Mouse (Mus musculus) cortical plate, adult 2 months (tissue): ENCODE data around the gene Rpl10l.

Experiments
- CTCF ChIP-seq: fragments of 200-500 bp; IDR thresholded peaks from 2 replicates; pipeline ENCODE4 v1.5.1; 2011; ENCODE audit warnings: mild to moderate bottlenecking, control low read depth, low read length; ENCODE audit not compliant: insufficient read depth; ENCODE audit errors: extremely low read depth
- POLR2A ChIP-seq: fragments of 200-500 bp; IDR thresholded peaks from 2 replicates; pipeline ENCODE4 v1.6.1; 2011; ENCODE audit warnings: mild to moderate bottlenecking, low read length, control low read depth; ENCODE audit not compliant: insufficient read depth; ENCODE audit errors: extremely low read depth

- TF ChIP-seq POLR2A (no peak), CTCF (no peak)
These were observed 50.0 kb downstream of the Rpl10l start for GRCm38 (mm10) chr12:66234158-66234557.
